Mouse (Mus musculus) megakaryocyte, embryonic 14.5 days (primary cell): ENCODE measurements around the gene Ankrd39. TPM values are rescaled to one million over a fixed set of nuclear protein-coding genes. Genes with fewer than 3 reads are reported as not detected.
"Not testable (repeated sequence)": the region's sequence is repeated elsewhere in the genome, so short reads cannot be mapped to it uniquely, and the experiment has no call there.

ENCODE experiments used
- H3K27me3 ChIP-seq: replicated peaks from 2 replicates; pipeline ENCODE3; 2012; ENCODE audit warnings: inconsistent platforms
- H3K36me3 ChIP-seq: replicated peaks from 2 replicates; pipeline ENCODE3; 2012; ENCODE audit warnings: low read length, inconsistent platforms, mixed read lengths
- H3K4me1 ChIP-seq: 2 replicates; pipeline ENCODE4 v1.6.1; 2012; ENCODE audit warnings: inconsistent platforms
- H3K4me3 ChIP-seq: replicated peaks from 2 replicates; pipeline ENCODE3; 2012; ENCODE audit warnings: moderate library complexity, mild to moderate bottlenecking, inconsistent platforms
- H3K9me3 ChIP-seq: 2 replicates; pipeline ENCODE4 v1.6.1; 2012; ENCODE audit warnings: inconsistent platforms
- FLI1 ChIP-seq: IDR thresholded peaks from 2 replicates; pipeline ENCODE4 v1.6.1; 2012; ENCODE audit warnings: low read length, inconsistent platforms, mixed read lengths
- GATA1 ChIP-seq: IDR thresholded peaks from 3 replicates; pipeline ENCODE4 v1.6.1; 2012; ENCODE audit warnings: mixed read lengths, low read length, inconsistent platforms, borderline replicate concordance
- polyA plus RNA-seq: library from polyadenylated mRNA; stranded (reverse); fragments of >175 nt; gene quantifications from 2 replicates; pipeline ENCODE4 v1.2.3, GENCODE M21; 2012; ENCODE audit warnings: low replicate concordance; ENCODE audit not compliant: insufficient read depth

The Ankrd39 gene
- polyA plus RNA-seq, 1 experiment = 7.9 TPM

DNA sequence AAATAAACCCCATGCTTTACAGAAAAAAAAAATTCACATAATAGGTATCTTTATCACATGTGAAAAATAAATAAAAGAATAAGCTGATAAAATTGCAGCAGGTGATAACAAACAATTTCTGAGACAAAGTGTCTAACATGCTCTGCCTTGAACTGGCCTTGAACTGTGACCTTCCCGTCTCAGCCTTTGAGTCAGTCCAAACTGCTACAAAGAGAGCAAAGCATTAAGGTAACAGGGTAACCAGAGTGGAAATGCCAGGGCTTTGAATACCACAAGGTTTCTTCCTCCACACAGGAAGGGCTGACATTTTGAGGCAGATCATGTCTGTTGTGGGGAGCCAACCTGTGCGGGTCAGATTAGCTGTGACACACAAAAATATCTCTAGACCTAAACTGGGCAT, 1.9 kb downstream of the Ankrd39 start:
- TF ChIP-seq GATA1 = no peak
- TF ChIP-seq FLI1 = no peak
- no peaks in the 10 kb centered on the region for H3K9me3 ChIP-seq
- H3K27me3 ChIP-seq = peaks cover 18% of the 10 kb centered on the region
- H3K36me3 ChIP-seq = peaks cover 49% of the 10 kb centered on the region
- peaks cover 20% of the 10 kb centered on the region for H3K4me1 ChIP-seq
- H3K4me3 ChIP-seq = no peak overlapping the region

GRCm38 (mm10) chr1:36542925-36543324, 4.3 kb downstream of the Ankrd39 start:
- peaks cover 62% of the 10 kb centered on the region for H3K36me3 ChIP-seq
- peaks cover 20% of the 10 kb centered on the region for H3K4me1 ChIP-seq
- no peaks in the 10 kb centered on the region for H3K9me3 ChIP-seq
- no peak for TF ChIP-seq GATA1
- no peaks in the 10 kb centered on the region for H3K27me3 ChIP-seq
- H3K4me3 ChIP-seq = no peak overlapping the region

DNA sequence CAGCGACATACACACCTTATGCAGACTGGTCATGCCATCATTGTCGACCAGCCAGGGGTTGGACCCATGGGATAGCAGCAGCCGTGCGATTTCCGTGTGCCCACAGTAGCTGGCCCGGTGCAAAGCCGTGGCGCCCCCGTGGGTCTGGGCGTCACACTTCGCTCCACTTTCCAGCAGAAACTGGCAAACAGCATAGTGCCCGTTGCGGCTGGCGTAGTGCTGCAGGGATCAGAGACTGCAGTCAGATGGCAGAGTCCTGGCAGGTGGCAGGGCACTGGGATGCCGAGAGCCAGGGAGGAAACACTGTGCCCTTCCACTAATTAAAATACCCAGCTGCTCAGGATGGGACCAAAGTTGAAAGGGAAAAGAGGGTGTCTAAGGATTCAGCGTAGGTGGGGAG, 5.4 kb downstream of the Ankrd39 start:
- no peak overlapping the region for H3K4me3 ChIP-seq
- no peaks in the 10 kb centered on the region for H3K27me3 ChIP-seq
- no peak for TF ChIP-seq FLI1
- no peak for TF ChIP-seq GATA1
- peaks cover 14% of the 10 kb centered on the region for H3K4me1 ChIP-seq
- no peaks in the 10 kb centered on the region for H3K9me3 ChIP-seq
- H3K36me3 ChIP-seq = peaks cover 67% of the 10 kb centered on the region

- Histone ChIP-seq H3K9me3 (no peaks in the 10 kb centered on the region), H3K4me1 (peaks cover 5% of the 10 kb centered on the region), H3K4me3 (no peak overlapping the region), H3K36me3 (peaks cover 75% of the 10 kb centered on the region), H3K27me3 (no peaks in the 10 kb centered on the region)
- no peak for TF ChIP-seq GATA1
- TF ChIP-seq FLI1 = no peak
These were observed 6.4 kb downstream of the Ankrd39 start for GRCm38 (mm10) chr1:36540807-36541206.

- no peak for TF ChIP-seq GATA1
- TF ChIP-seq FLI1 = no peak
- H3K36me3 ChIP-seq = peaks cover 82% of the 10 kb centered on the region
These were observed 7.1 kb downstream of the Ankrd39 start for GRCm38 (mm10) chr1:36540132-36540531.

DNA sequence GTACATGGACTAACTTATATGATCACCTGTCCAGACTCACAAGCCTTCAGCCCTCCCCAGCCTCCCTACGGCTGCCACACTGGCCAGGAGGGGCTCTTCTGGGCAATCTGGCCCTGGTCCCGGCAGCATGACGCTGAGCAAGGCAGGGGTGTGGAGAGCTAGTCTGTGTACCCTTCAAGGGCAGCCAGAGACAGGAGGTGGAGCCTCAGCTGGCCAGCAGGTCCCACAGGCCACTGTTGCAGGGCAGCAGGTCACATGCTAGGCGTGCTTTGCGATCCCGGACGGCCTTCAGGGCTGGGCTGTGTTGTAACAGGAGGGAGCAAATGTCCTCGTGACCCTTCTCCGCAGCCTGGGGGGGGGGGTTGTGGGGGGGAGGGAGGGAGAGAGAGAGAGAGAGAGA, 8.1 kb downstream of the Ankrd39 start, which contains the start of gene Gm42417:
Gene Gm42417, minus strand, starts transcription at position 244 of the 400 bp plus-strand sequence.
- H3K4me1 ChIP-seq = peaks cover 5% of the 10 kb centered on the region; the same call in 1 of the 2 replicates
- H3K9me3 ChIP-seq = no peaks in the 10 kb centered on the region
- peaks cover 89% of the 10 kb centered on the region for H3K36me3 ChIP-seq
- no peak for TF ChIP-seq FLI1
- TF ChIP-seq GATA1 = no peak
- no peaks in the 10 kb centered on the region for H3K27me3 ChIP-seq
- no peak within 1 kb of the TSS for H3K4me3 ChIP-seq

More at GRCm38 (mm10) chr1:36540132-36540531, 7.1 kb downstream of the Ankrd39 start:
- H3K4me1 ChIP-seq = no peaks in the 10 kb centered on the region; the same call in 1 of the 2 replicates
- no peaks in the 10 kb centered on the region for H3K9me3 ChIP-seq
- H3K4me3 ChIP-seq = no peak overlapping the region
- no peaks in the 10 kb centered on the region for H3K27me3 ChIP-seq

GRCm38 (mm10) chr1:36538727-36539126, 8.5 kb downstream of the Ankrd39 start:
- Histone ChIP-seq H3K9me3 (no peaks in the 10 kb centered on the region), H3K27me3 (no peaks in the 10 kb centered on the region), H3K4me3 (no peak overlapping the region), H3K4me1 (peaks cover 5% of the 10 kb centered on the region; the same call in 1 of the 2 replicates), H3K36me3 (peaks cover 89% of the 10 kb centered on the region)
- no peak for TF ChIP-seq FLI1
- TF ChIP-seq GATA1 = no peak

DNA sequence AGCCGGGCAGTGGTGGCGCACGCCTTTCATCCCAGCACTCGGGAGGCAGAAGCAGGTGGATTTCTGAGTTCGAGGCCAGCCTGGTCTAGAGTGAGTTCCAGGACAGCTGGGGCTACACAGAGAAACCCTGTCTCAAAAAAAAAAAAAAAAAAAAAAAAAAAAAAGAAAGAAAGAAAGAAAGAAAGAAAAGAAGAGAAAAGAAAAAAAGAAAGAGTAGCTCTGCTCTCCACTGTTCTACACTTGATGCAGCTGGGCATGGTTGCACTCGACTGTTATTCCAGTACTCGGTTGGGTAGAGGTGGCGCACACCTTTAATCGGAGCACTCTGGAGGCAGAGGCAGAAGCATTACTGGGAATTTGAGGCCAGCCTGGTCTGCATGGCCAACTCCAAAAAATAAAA, 10.5 kb downstream of the Ankrd39 start, which contains the start of gene Ankrd23:
Gene Ankrd23, minus strand, starts transcription at position 101 of the 400 bp plus-strand sequence.
- H3K4me3 ChIP-seq, H3K27me3 ChIP-seq, H3K9me3 ChIP-seq, H3K4me1 ChIP-seq: not testable (repeated sequence)
- H3K36me3 ChIP-seq = peaks cover 88% of the 10 kb centered on the region

DNA sequence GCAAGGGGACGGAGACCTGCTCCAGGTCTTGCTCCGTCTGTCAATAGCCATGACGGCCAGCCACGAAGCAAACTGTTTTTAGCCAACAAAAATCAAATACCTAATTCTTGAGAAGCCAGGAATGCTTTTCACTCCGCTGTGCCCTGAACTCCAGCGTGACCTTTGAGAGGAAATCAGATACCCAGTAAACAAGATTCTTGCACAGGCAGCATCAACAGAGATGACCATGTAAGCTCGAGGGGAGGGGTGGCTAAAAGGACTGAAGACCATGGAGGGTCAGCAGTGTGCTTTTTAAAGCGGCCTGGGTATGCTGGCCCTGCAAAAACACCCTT, 10.9 kb downstream of the Ankrd39 start:
- no peak overlapping the region for H3K4me3 ChIP-seq
- TF ChIP-seq FLI1 (no peak), GATA1 (no peak)
- H3K9me3 ChIP-seq = no peaks in the 10 kb centered on the region
- no peaks in the 10 kb centered on the region for H3K27me3 ChIP-seq
- H3K4me1 ChIP-seq = peaks cover 5% of the 10 kb centered on the region; the same call in 1 of the 2 replicates
- peaks cover 88% of the 10 kb centered on the region for H3K36me3 ChIP-seq

GRCm38 (mm10) chr1:36535477-36536396, 11.5 kb downstream of the Ankrd39 start:
- peaks cover 5% of the 10 kb centered on the region; the same call in 1 of the 2 replicates for H3K4me1 ChIP-seq
- no peaks in the 10 kb centered on the region for H3K9me3 ChIP-seq
- no peaks in the 10 kb centered on the region for H3K27me3 ChIP-seq
- H3K36me3 ChIP-seq = peaks cover 89% of the 10 kb centered on the region
- TF ChIP-seq FLI1 (no peak), GATA1 (no peak)
- no peak overlapping the region for H3K4me3 ChIP-seq
